Mouse (Mus musculus) fat pad, adult 2 months (tissue): ENCODE results near the gene Mrgpre.

Source experiments
- DNase-seq: peaks from one replicate; pipeline ENCODE4 v3.0.0-alpha.2; 2011; ENCODE audit warnings: low read depth, low spot score; ENCODE audit errors: extremely low read depth

Mrgpre gene

GRCm38 (mm10) chr7:143739511-143740461 is 44.5 kb downstream of the Mrgpre start:
- DNase-seq = no peak

DNA sequence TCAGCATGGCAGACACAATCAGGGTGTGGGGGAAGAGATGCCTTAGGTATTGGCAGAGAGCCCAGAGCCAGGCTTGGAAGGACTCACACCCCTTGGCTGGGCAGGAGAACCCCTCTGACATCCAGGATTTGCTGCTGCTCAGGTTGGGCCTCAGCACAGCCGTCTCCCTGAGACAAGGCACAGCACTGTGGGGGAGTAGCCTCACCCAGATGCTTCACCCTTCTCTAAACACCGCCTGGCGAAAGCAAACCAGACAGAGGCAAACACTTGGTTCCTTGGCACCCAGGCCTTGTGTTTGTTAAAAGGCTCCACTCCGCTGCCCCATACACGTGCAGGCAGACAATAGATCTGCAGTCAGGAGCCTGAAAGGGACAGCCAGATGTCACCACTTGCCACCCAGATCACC is 45.7 kb downstream of the Mrgpre start:
- DNase-seq = no peak

GRCm38 (mm10) chr7:143738194-143738593 is 46.1 kb downstream of the Mrgpre start:
- no peak for DNase-seq

- DNase-seq = no peak
Observed at GRCm38 (mm10) chr7:143733746-143734145, 50.6 kb downstream of the Mrgpre start.

DNA sequence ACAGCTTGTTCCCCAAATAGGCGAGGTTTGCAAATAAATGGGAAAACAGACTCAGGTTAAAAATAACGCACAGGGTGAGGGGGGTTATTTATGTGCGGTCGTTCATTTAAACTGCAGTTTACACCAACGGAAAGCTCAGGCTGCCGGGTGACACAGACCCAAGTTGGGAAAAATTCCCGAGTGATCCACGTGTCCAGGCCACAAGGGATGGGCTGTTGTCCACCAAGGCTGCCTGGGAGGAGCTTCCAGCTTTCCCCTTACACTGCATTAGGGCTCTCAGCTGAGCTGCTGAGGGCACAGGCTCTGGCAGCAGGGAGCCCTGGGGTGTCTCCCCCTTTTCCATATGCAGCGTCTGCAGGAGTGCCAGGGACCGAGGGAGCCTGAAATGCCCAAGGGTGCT is 54.4 kb downstream of the Mrgpre start:
- no peak for DNase-seq
